Mouse (Mus musculus) thymus, adult 18-20 months (tissue): Measurements from ENCODE around the gene Btnl6.
"Not testable (repeated sequence)": the region's sequence is repeated elsewhere in the genome, so short reads cannot be mapped to it uniquely, and the experiment has no call there.

ENCODE experiments used
- DNase-seq, 2 experiments: peaks; one replicate each; pipeline ENCODE4 v3.0.0; 2022; ENCODE audit warnings: mixed read lengths in 2 of 2

The Btnl6 gene

GRCm38 (mm10) chr17:34496539-34496938 lies 20.6 kb downstream of the Btnl6 start:
- no peak for DNase-seq

- DNase-seq: not testable (repeated sequence)
These were observed 22.0 kb downstream of the Btnl6 start for GRCm38 (mm10) chr17:34495156-34495555.

GRCm38 (mm10) chr17:34492796-34493195 lies 24.4 kb downstream of the Btnl6 start:
- DNase-seq: no peak

- not testable (repeated sequence) for DNase-seq
These were observed 39.7 kb downstream of the Btnl6 start, which contains the start of gene Btnl4 for GRCm38 (mm10) chr17:34477238-34478013. TSS of gene Btnl4 (minus strand) at chr17:34477318.

- no peak for DNase-seq
These were observed 40.7 kb downstream of the Btnl6 start for GRCm38 (mm10) chr17:34476427-34476826.

GRCm38 (mm10) chr17:34475060-34475459 lies 42.1 kb downstream of the Btnl6 start:
- DNase-seq: no peak

GRCm38 (mm10) chr17:34470491-34470890 lies 46.7 kb downstream of the Btnl6 start:
- DNase-seq: no peak

GRCm38 (mm10) chr17:34465906-34466305 lies 51.2 kb downstream of the Btnl6 start:
- DNase-seq: not testable (repeated sequence)

- DNase-seq: no peak
These were observed 57.9 kb downstream of the Btnl6 start for GRCm38 (mm10) chr17:34459255-34459654.
